Mouse (Mus musculus) ES-E14 (cell line): ENCODE measurements around the gene Lrp1. TPM values are rescaled to one million over a fixed set of nuclear protein-coding genes. Genes with fewer than 3 reads are reported as not detected.
A peak's percentile ranks its signal among the peaks of the same experiment; 100 is the strongest.

ENCODE experiments used
- DNase-seq: peaks from one replicate; pipeline ENCODE4 v3.0.0-alpha.2; 2013; ENCODE audit warnings: low read depth, low spot score
- H3K27ac ChIP-seq: 2 replicates; pipeline ENCODE4 v1.5.1; 2012; ENCODE audit warnings: low read depth, mild to moderate bottlenecking, low read length, moderate library complexity, mixed read lengths; ENCODE audit not compliant: poor library complexity, insufficient read depth, severe bottlenecking
- H3K36me3 ChIP-seq: 2 replicates; pipeline ENCODE4 v1.6.1; 2012; ENCODE audit warnings: mild to moderate bottlenecking, low read length, moderate library complexity, mixed read lengths; ENCODE audit not compliant: control insufficient read depth, poor library complexity, insufficient read depth, severe bottlenecking
- H3K4me1 ChIP-seq, 2 experiments: fragments of 150-350 bp in 1 of 2; sonication (generic) in 1 of 2; 2 replicates each; pipeline ENCODE4 v1.6.1; 2012; ENCODE audit warnings: low read length in 2 of 2, mild to moderate bottlenecking in 1 of 2, mixed read lengths in 1 of 2; ENCODE audit not compliant: control insufficient read depth in 2 of 2, insufficient read depth in 2 of 2, poor library complexity in 1 of 2
- H3K4me3 ChIP-seq, 2 experiments: fragments of 150-350 bp in 1 of 2; sonication (generic) in 1 of 2; 2 replicates each; pipeline ENCODE4 v1.5.1; 2012; ENCODE audit warnings: low read length in 2 of 2, low read depth in 1 of 2, mild to moderate bottlenecking in 1 of 2, mixed read lengths in 1 of 2; ENCODE audit not compliant: insufficient read depth in 1 of 2, poor library complexity in 1 of 2, severe bottlenecking in 1 of 2
- H3K9ac ChIP-seq: 2 replicates; pipeline ENCODE4 v1.6.1; 2012; ENCODE audit warnings: low read depth, mild to moderate bottlenecking, low read length, mixed read lengths; ENCODE audit not compliant: poor library complexity, insufficient read depth, severe bottlenecking
- H3K9me3 ChIP-seq: fragments of 150-350 bp; sonication (generic); 2 replicates; pipeline ENCODE4 v1.6.1; 2012; ENCODE audit warnings: low read depth, mild to moderate bottlenecking, low read length; ENCODE audit not compliant: control insufficient read depth, insufficient read depth
- CHD2 ChIP-seq: IDR thresholded peaks from 2 replicates; pipeline ENCODE4 v1.6.1; 2014; ENCODE audit warnings: mild to moderate bottlenecking, low read depth, low read length, inconsistent platforms
- HCFC1 ChIP-seq: IDR thresholded peaks from 2 replicates; pipeline ENCODE4 v1.6.1; 2012; ENCODE audit warnings: low read length, inconsistent platforms, borderline replicate concordance; ENCODE audit not compliant: insufficient read depth
- MAFK ChIP-seq: IDR thresholded peaks from 2 replicates; pipeline ENCODE4 v1.6.1; 2014; ENCODE audit warnings: mild to moderate bottlenecking, low read depth, low read length, inconsistent platforms; ENCODE audit not compliant: insufficient read depth
- ZC3H11A ChIP-seq: IDR thresholded peaks from 2 replicates; pipeline ENCODE4 v1.6.1; 2012; ENCODE audit warnings: low read depth, mild to moderate bottlenecking, inconsistent platforms, low read length, borderline replicate concordance
- ZNF384 ChIP-seq: IDR thresholded peaks from 2 replicates; pipeline ENCODE4 v1.6.1; 2012; ENCODE audit warnings: low read depth, low read length, inconsistent platforms
- in situ Hi-C, 2 experiments: fragments of 600-800 bp; cut with MboI; formaldehyde crosslinking; loops; one replicate each; pipeline ENCODE4 v1.15.1; 2025; ENCODE audit warnings: low sequenced_read_pairs in 2 of 2, inconsistent platforms in 1 of 2; ENCODE audit not compliant: unreplicated experiment in 2 of 2
- total RNA-seq: library from RNA; depleted of rRNA; stranded (reverse); fragments of 300-350 nt; gene quantifications from 2 replicates; pipeline ENCODE4 v1.2.3, GENCODE M21; 2012

The Lrp1 gene
- total RNA-seq, 1 experiment, result 69.6 TPM

GRCm38 (mm10) chr10:127515271-127515982, 105.5 kb downstream of the Lrp1 start:
- Histone ChIP-seq H3K9ac (peak overlapping the region; percentile 4; the same call in 1 of the 2 replicates), H3K9me3 (no peaks in the 10 kb centered on the region), H3K36me3 (peaks cover 36% of the 10 kb centered on the region), H3K4me3 (peak overlapping the region; percentile 6 to 47), H3K27ac (no peak overlapping the region), H3K4me1 (peaks cover 8 to 71% of the 10 kb centered on the region in 2 experiments)
- in situ Hi-C loops, result no loop called here
- TF ChIP-seq ZC3H11A, result no peak
- no peak for TF ChIP-seq HCFC1
- no peak for TF ChIP-seq CHD2
- TF ChIP-seq ZNF384, result no peak
- no peak for TF ChIP-seq MAFK
- DNase-seq, result no peak

- TF ChIP-seq ZC3H11A, result no peak
- no peak for TF ChIP-seq HCFC1
- TF ChIP-seq CHD2, result no peak
- no peak for TF ChIP-seq ZNF384
- no peak for TF ChIP-seq MAFK
- H3K36me3 ChIP-seq, result peaks cover 29% of the 10 kb centered on the region
- peaks cover 6 to 66% of the 10 kb centered on the region in 2 experiments for H3K4me1 ChIP-seq
- H3K4me3 ChIP-seq, result peak within 1 kb of the TSS; percentile 6 to 47
- in situ Hi-C loops, result no loop called here
- peak within 1 kb of the TSS; percentile 4; the same call in 1 of the 2 replicates for H3K9ac ChIP-seq
- DNase-seq, result no peak
- H3K9me3 ChIP-seq, result no peaks in the 10 kb centered on the region
- no peak within 1 kb of the TSS for H3K27ac ChIP-seq
These were observed 106.2 kb downstream of the Lrp1 start, which contains the start of gene Ndufa4l2 for GRCm38 (mm10) chr10:127514764-127515163. Ndufa4l2 (plus strand) TSS chr10:127514967.

DNA sequence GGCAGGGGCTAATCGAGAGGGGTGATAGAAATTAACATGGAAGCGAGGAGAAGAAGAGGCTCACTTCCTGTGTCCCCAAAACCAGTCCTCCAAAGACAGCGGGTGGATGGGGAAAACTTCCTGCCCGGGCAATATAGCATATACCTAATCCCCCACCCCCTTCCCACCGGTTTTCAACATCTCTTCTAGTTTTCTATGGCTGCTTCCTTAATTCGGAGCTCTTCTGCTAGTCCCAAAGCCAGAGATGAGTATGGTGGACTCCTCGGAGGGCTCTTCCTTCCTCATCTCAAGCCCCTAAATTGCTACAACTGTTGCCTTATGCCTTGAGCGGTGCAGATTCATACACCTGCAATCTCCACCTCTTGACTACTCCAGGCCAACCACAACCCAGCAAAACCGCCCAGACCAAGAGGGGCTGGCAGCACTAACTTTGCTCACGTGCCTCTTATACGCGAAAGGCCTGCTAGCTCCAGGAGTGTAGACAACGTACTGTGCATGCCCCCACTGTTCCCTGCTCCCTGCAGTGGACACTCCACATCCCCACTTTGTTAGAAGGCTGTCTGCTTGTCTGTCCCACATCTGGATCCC, 106.7 kb downstream of the Lrp1 start:
- H3K4me1 ChIP-seq, result peaks cover 6 to 66% of the 10 kb centered on the region in 2 experiments
- DNase-seq, result no peak
- H3K27ac ChIP-seq, result no peak overlapping the region
- H3K36me3 ChIP-seq, result peaks cover 24% of the 10 kb centered on the region
- TF ChIP-seq MAFK (no peak), HCFC1 (no peak), ZC3H11A (no peak), CHD2 (no peak), ZNF384 (no peak)
- H3K4me3 ChIP-seq, result peak overlapping the region in 1 of 2 experiments; percentile 47; a peak in 1 of 4 replicates
- H3K9me3 ChIP-seq, result no peaks in the 10 kb centered on the region
- H3K9ac ChIP-seq, result no peak overlapping the region
- in situ Hi-C loops, result no loop called here

DNA sequence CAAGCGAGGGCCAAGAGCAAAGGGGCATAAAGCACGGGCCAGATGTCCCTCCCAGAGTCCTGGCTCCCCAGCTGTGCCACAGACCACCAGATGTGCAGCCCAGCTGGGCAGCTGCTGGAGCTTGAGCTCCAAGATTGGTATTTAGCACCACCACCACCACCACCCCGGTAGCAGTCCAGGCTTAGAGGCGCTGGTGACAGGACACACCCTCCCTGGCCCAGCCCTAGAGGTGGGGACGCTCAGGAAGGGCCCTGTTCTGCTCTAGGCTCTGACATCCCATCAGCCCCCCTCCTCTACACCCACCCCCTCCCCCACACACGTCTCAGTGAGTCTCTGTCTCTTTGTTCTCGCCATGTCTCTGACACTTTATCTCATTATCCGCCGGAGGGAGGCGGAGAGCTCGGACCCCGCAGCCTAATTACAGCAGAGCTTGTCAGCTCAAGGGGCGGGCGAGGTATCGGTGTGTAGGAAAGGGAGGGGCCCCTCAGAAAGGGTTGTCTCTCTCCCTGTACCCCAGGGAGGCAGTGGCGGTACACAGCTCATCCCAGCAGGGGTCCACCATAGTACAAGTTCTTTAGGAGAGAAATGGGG, 107.4 kb downstream of the Lrp1 start:
- H3K4me1 ChIP-seq, result peaks cover 6 to 62% of the 10 kb centered on the region in 2 experiments
- no peak overlapping the region for H3K27ac ChIP-seq
- no peaks in the 10 kb centered on the region for H3K9me3 ChIP-seq
- no peak for TF ChIP-seq HCFC1
- TF ChIP-seq MAFK, result no peak
- TF ChIP-seq CHD2, result no peak
- no peak for TF ChIP-seq ZNF384
- TF ChIP-seq ZC3H11A, result no peak
- peaks cover 18% of the 10 kb centered on the region for H3K36me3 ChIP-seq
- peak overlapping the region; percentile 7 to 38; a peak in 2 of 4 replicates for H3K4me3 ChIP-seq
- in situ Hi-C loops, result no loop called here
- H3K9ac ChIP-seq, result no peak overlapping the region; the same call in 1 of the 2 replicates
- DNase-seq, result no peak
